Mouse (Mus musculus): ENCODE data around the gene Actn4. TPM values are rescaled to one million over a fixed set of nuclear protein-coding genes. Genes with fewer than 3 reads are reported as not detected.

Actn4 gene
- polyA plus RNA-seq, 1 experiment from 2014 or later = 300 TPM

GRCm38 (mm10) chr7:28983849-28984248 lies 21.7 kb upstream of the Actn4 start:
- no peak overlapping the region for H3K9ac ChIP-seq
- no peak overlapping the region for H3K4me3 ChIP-seq
- peaks cover 9% of the 10 kb centered on the region for H3K36me3 ChIP-seq
- H3K9me3 ChIP-seq = no peaks in the 10 kb centered on the region
- ATAC-seq (ENCODE audit: low FRiP score, low read depth) = no peak
- peaks cover 20% of the 10 kb centered on the region for H3K4me1 ChIP-seq
- H3K27ac ChIP-seq = no peak overlapping the region
- no peaks in the 10 kb centered on the region for H3K27me3 ChIP-seq
- H3K4me2 ChIP-seq (replicated peaks) = peak overlapping the region; percentile 80; the same call in 1 of the 2 replicates
- 83% methylated on average over 4 of the region's 4 CpGs for WGBS

GRCm38 (mm10) chr7:28983141-28983564 lies 21.0 kb upstream of the Actn4 start:
- Histone ChIP-seq H3K4me3 (peak overlapping the region; percentile 86), H3K9me3 (no peaks in the 10 kb centered on the region), H3K36me3 (peaks cover 16% of the 10 kb centered on the region), H3K27me3 (no peaks in the 10 kb centered on the region), H3K4me2 (replicated peaks) (peak overlapping the region; percentile 80), H3K9ac (peak overlapping the region; percentile 69), H3K27ac (0 out of 2 replicates have a peak overlapping the region, but pooled peaks have one; percentile 84), H3K4me1 (peaks cover 20% of the 10 kb centered on the region)
- ATAC-seq (ENCODE audit: low FRiP score, low read depth) = no peak
- WGBS = 67% methylated on average over 11 of the region's 11 CpGs

- Histone ChIP-seq H3K4me2 (replicated peaks) (peak overlapping the region; percentile 80), H3K4me3 (peak overlapping the region; percentile 86), H3K9ac (peak overlapping the region; percentile 69), H3K9me3 (no peaks in the 10 kb centered on the region), H3K36me3 (peaks cover 23% of the 10 kb centered on the region), H3K27ac (peak overlapping the region; percentile 84), H3K27me3 (no peaks in the 10 kb centered on the region), H3K4me1 (peaks cover 20% of the 10 kb centered on the region)
- WGBS = 12% methylated on average over 19 of the region's 19 CpGs
- peak; percentile 44 for ATAC-seq (ENCODE audit: low FRiP score, low read depth)
Measured at GRCm38 (mm10) chr7:28982274-28983013, 20.3 kb upstream of the Actn4 start.

GRCm38 (mm10) chr7:28981651-28982273 lies 19.6 kb upstream of the Actn4 start, which contains the start of the genes Eif3k and Map4k1:
Eif3k (minus strand) TSS chr7:28981864.
Map4k1 (plus strand) TSS chr7:28982050.
- H3K4me2 ChIP-seq (replicated peaks) = peak within 1 kb of the TSS; percentile 97
- H3K36me3 ChIP-seq = peaks cover 30% of the 10 kb centered on the region
- under 1% methylated on average over 36 of the region's 36 CpGs for WGBS
- peaks cover 20% of the 10 kb centered on the region for H3K4me1 ChIP-seq
- H3K9ac ChIP-seq = peak within 1 kb of the TSS; percentile 89
- peak; percentile 97 for ATAC-seq (ENCODE audit: low FRiP score, low read depth)
- H3K9me3 ChIP-seq = no peaks in the 10 kb centered on the region
- peak within 1 kb of the TSS; percentile 86 for H3K4me3 ChIP-seq
- peak within 1 kb of the TSS; percentile 84 for H3K27ac ChIP-seq
- no peaks in the 10 kb centered on the region for H3K27me3 ChIP-seq

- H3K36me3 ChIP-seq = peaks cover 64% of the 10 kb centered on the region
- no peak for ATAC-seq (ENCODE audit: low FRiP score, low read depth)
Measured at GRCm38 (mm10) chr7:28977556-28977955, 15.4 kb upstream of the Actn4 start.

GRCm38 (mm10) chr7:28973025-28973424 lies 10.9 kb upstream of the Actn4 start:
- H3K9me3 ChIP-seq = no peaks in the 10 kb centered on the region
- no peak overlapping the region for H3K4me2 ChIP-seq (replicated peaks)
- H3K9ac ChIP-seq = no peak overlapping the region
- no peaks in the 10 kb centered on the region for H3K4me1 ChIP-seq
- H3K27ac ChIP-seq = no peak overlapping the region
- no peak overlapping the region for H3K4me3 ChIP-seq
- H3K36me3 ChIP-seq = peaks cover 84% of the 10 kb centered on the region
- 83% methylated on average over 8 of the region's 8 CpGs for WGBS
- H3K27me3 ChIP-seq = no peaks in the 10 kb centered on the region
- ATAC-seq (ENCODE audit: low FRiP score, low read depth) = no peak

More at GRCm38 (mm10) chr7:28977556-28977955, 15.4 kb upstream of the Actn4 start:
- H3K9ac ChIP-seq = no peak overlapping the region
- H3K27ac ChIP-seq = no peak overlapping the region
- no peak overlapping the region for H3K4me2 ChIP-seq (replicated peaks)
- WGBS = 86% methylated on average over 9 of the region's 9 CpGs
- H3K4me3 ChIP-seq = no peak overlapping the region
- H3K4me1 ChIP-seq = peaks cover 13% of the 10 kb centered on the region
- no peaks in the 10 kb centered on the region for H3K9me3 ChIP-seq
- H3K27me3 ChIP-seq = no peaks in the 10 kb centered on the region

GRCm38 (mm10) chr7:28972542-28972985 lies 10.4 kb upstream of the Actn4 start:
- Histone ChIP-seq H3K27ac (peak overlapping the region; percentile 39; the same call in 1 of the 2 replicates), H3K4me3 (no peak overlapping the region), H3K36me3 (peaks cover 80% of the 10 kb centered on the region), H3K27me3 (no peaks in the 10 kb centered on the region), H3K9me3 (no peaks in the 10 kb centered on the region), H3K4me1 (no peaks in the 10 kb centered on the region), H3K4me2 (replicated peaks) (no peak overlapping the region), H3K9ac (0 out of 2 replicates have a peak overlapping the region, but pooled peaks have one; percentile 8)
- ATAC-seq (ENCODE audit: low FRiP score, low read depth) = peak; percentile 14; the same call in 1 of the 2 replicates
- 65% methylated on average over 8 of the region's 8 CpGs for WGBS

- ATAC-seq (ENCODE audit: low FRiP score, low read depth) = no peak
- 79% methylated on average over 6 of the region's 6 CpGs for WGBS
- no peak overlapping the region for H3K4me2 ChIP-seq (replicated peaks)
- H3K36me3 ChIP-seq = peaks cover 72% of the 10 kb centered on the region
- no peak overlapping the region for H3K9ac ChIP-seq
- H3K4me1 ChIP-seq = no peaks in the 10 kb centered on the region
- no peak overlapping the region for H3K4me3 ChIP-seq
- no peaks in the 10 kb centered on the region for H3K9me3 ChIP-seq
- H3K27me3 ChIP-seq = no peaks in the 10 kb centered on the region
- no peak overlapping the region; the same call in 1 of the 2 replicates for H3K27ac ChIP-seq
Measured at GRCm38 (mm10) chr7:28971770-28972269, 9.7 kb upstream of the Actn4 start.

GRCm38 (mm10) chr7:28971029-28971428 lies 8.9 kb upstream of the Actn4 start:
- Histone ChIP-seq H3K9me3 (no peaks in the 10 kb centered on the region), H3K27ac (no peak overlapping the region), H3K9ac (no peak overlapping the region), H3K4me3 (no peak overlapping the region), H3K27me3 (no peaks in the 10 kb centered on the region), H3K4me1 (no peaks in the 10 kb centered on the region), H3K36me3 (peaks cover 64% of the 10 kb centered on the region), H3K4me2 (replicated peaks) (no peak overlapping the region)
- no peak for ATAC-seq (ENCODE audit: low FRiP score, low read depth)
- WGBS = 92% methylated on average over 7 of the region's 7 CpGs

- no peaks in the 10 kb centered on the region for H3K4me1 ChIP-seq
- H3K9me3 ChIP-seq = no peaks in the 10 kb centered on the region
- H3K4me2 ChIP-seq (replicated peaks) = no peak overlapping the region
- no peak overlapping the region for H3K27ac ChIP-seq
- WGBS = 68% methylated on average over 12 of the region's 12 CpGs
- H3K27me3 ChIP-seq = no peaks in the 10 kb centered on the region
- H3K9ac ChIP-seq = no peak overlapping the region
- no peak overlapping the region for H3K4me3 ChIP-seq
- H3K36me3 ChIP-seq = peaks cover 57% of the 10 kb centered on the region
- ATAC-seq (ENCODE audit: low FRiP score, low read depth) = no peak
Measured at GRCm38 (mm10) chr7:28969672-28970394, 7.7 kb upstream of the Actn4 start.

- 91% methylated on average over 1 of the region's 1 CpGs for WGBS
- ATAC-seq (ENCODE audit: low FRiP score, low read depth) = no peak
- no peak overlapping the region for H3K4me2 ChIP-seq (replicated peaks)
- peaks cover 52% of the 10 kb centered on the region for H3K36me3 ChIP-seq
- H3K27ac ChIP-seq = no peak overlapping the region
- H3K9ac ChIP-seq = no peak overlapping the region
- no peaks in the 10 kb centered on the region for H3K4me1 ChIP-seq
- H3K4me3 ChIP-seq = no peak overlapping the region
- H3K9me3 ChIP-seq = no peaks in the 10 kb centered on the region
- no peaks in the 10 kb centered on the region for H3K27me3 ChIP-seq
Measured at GRCm38 (mm10) chr7:28969271-28969670, 7.1 kb upstream of the Actn4 start.

Data from limb, embryonic 13.5 days (tissue).